Mouse (Mus musculus) v-Abl transformed pro-B cells (cell line): ENCODE results near the gene Fis1.

Source experiments
- in situ Hi-C, 2 experiments: fragments of 400-800 bp; cut with MboI; formaldehyde crosslinking; loops; one replicate each; pipeline ENCODE4 v1.15.1; 2025; ENCODE audit not compliant: unreplicated experiment in 2 of 2

Fis1 gene

DNA sequence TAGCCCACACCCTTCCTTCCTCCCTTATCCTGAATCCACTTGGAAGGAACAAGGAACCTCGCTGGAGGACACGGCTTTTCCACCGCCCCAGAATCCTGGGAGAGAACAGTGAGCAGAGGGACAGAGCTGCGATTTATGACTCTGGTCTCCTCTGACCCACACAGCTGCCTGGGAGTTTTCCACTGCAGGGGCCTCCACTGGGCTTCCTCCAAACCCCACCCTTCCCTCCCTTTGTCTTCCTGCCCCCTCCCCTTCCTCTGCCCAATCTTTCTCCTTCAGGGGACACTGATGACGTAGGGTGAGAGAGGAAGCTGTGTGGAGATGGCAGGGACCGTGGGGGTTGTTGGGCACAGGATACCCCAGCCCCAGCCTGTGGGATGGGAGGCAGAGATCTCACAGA is 13.3 kb downstream of the Fis1 start, which contains the start of gene Cldn15:
Cldn15 (plus strand) TSS at position 286 of the 400 bp plus-strand sequence.
- in situ Hi-C loops: no loop called here

DNA sequence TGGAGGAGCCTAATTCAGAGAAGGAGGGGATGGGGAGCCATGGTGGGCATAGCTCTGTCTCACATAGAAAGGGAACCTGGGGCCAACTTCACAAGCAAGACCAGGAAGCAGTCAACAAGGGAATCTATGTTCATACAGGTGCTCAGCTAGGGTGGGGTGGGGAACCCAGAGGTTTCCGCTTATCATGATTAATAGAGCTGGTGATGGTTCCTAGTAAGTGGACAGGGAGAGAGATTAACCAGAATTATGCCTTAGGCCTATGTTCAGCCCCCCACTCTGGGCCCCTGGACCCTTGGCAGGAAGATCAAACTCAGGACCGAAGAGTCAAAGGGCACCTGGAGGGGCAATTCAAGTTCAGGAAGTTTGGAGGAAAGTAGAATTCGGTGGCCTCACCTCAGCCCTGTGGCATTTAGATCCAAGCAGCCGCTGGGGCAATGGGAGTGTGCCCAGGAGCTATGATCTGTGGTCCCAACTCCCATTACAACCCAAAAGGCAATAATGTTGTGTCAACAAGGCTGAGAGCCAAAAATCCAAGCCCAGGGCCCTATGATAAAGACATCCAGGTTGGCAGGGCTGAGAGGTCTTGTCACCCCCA is 13.9 kb downstream of the Fis1 start:
- in situ Hi-C loops: no loop called here

- in situ Hi-C loops: no loop called here
Observed at GRCm38 (mm10) chr5:136967592-136967991, 14.5 kb downstream of the Fis1 start.

GRCm38 (mm10) chr5:136970703-136971102 is 17.6 kb downstream of the Fis1 start:
- in situ Hi-C loops: loop anchor here (5.0 kb wide), 2 partner anchors 43 to 178 kb away; no protein-coding TSS in a partner anchor

DNA sequence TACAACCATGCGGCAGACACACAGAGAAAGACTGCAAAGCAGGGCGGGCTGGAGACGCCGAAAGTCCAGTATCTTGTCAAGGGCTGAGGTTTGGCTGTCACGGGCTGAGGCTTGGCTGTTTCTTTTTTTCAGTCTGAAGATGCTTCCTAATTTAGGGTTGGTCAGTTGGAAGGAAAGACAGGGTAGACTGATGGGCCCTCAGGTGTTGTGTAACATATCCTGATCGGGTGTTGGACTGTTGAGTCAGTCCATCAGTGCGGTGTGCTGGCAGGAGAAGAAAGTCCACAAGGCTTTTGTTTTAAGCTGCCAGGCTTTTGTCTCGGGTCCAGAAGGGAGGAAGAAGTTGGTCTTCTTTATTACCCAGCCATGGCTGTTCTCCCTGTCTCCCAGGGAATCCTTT is 20.6 kb downstream of the Fis1 start:
- in situ Hi-C loops: loop anchor here (5.0 kb wide), 2 partner anchors 46 to 181 kb away; no protein-coding TSS in a partner anchor

DNA sequence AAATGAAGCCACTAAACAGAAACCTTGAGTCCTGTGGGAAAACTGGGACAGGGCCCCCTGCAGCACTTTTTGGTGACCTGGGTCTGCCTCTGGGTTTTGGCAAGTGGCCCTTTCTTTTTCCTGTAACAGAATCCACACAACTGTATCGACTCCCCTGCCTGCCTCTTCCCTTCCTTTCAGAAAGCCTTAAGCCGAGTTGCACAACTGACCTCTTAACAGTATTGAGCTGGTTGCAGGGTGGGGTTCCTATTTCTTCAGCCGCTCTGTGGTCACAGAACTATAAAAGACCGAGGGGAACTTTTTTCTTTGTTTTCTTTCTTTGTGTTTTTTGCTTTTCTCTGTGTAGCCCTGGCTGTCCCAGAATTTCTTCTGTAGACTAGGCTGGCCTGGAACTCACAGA is 24.7 kb downstream of the Fis1 start:
- in situ Hi-C loops: no loop called here

DNA sequence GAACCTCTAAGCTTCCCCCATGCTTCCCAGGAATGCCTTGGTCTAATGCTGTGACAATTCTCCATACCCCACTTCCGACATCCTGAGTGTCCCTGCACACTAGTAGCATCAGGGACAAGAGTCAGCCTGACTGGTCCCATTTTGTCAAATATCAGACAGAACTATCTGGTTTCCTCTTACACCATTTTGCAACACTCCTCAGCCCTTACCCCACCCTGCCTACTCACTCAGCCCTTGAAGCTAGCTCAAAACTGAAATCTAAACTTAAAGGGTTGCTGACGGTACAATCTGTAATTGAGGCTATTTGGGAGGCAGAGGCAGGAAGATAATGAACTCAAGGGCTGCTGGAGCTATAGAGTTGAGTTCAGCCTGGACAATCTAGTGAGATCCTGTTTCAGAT is 26.7 kb downstream of the Fis1 start:
- in situ Hi-C loops: no loop called here

DNA sequence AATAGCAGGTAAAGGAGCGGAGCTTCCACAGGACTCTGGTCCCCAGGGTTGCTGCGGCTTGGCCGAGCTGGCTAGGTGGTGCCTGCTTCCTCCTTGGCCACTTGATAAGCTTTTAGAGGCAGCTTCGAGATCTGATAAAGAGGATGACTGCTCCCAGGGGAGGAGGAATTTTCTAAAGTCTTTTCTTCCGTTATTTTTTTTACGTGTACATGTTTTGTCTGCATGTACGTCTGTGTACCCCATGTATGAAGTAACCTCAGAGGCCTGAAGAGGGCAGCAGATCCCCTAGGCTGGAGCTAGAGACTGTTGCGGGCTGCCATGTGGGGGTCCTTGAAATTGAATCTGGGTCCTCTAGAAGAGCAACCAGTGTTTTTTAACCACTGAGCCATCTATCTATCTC is 27.9 kb downstream of the Fis1 start:
- in situ Hi-C loops: no loop called here

- in situ Hi-C loops: no loop called here
Observed at GRCm38 (mm10) chr5:136982338-136982930, 29.4 kb downstream of the Fis1 start.

DNA sequence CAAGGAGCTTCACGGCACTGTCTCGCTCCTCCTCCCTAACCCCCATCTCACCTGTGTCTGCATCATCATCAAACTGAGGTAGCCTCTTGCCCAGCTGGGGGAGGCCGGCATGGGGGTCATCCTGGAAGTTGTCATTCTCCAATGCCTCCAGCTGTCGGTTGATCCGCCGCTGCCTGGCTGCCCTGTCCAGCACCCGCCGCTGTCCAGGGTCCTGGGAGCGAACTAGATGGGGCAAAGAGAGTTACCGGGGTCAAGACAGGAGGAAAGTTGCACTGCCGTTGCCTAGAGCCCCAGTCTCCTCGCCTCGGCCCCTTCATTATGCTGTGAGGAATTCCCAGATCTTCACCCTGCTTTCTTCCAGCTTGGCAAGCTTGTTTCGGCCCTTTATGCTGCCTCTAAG is 31.8 kb downstream of the Fis1 start:
- in situ Hi-C loops: no loop called here

DNA sequence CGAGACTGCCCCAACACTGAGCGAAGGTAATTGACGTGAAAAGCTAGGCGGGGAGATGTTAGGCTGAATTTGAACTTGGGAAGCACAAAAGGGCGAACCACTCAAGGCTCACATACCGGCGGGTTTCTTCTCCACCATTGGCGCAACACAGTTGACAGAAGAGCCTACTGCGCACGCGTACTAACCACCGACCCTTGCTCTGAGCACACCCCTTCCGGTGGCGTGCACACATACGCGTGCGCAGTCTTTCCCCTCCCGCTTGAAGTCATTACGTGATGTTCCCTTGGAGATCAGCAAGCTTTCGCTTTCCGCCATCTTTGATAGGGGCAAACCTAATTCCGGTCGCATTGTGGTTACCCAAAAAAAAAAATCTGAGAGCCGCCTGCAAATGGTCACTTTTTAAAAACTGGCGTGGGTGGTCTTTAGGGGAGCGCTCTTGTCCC is 33.6 kb downstream of the Fis1 start, which contains the start of gene Plod3:
Plod3 (plus strand) TSS at position 325 of the 443 bp plus-strand sequence.
- in situ Hi-C loops: no loop called here

DNA sequence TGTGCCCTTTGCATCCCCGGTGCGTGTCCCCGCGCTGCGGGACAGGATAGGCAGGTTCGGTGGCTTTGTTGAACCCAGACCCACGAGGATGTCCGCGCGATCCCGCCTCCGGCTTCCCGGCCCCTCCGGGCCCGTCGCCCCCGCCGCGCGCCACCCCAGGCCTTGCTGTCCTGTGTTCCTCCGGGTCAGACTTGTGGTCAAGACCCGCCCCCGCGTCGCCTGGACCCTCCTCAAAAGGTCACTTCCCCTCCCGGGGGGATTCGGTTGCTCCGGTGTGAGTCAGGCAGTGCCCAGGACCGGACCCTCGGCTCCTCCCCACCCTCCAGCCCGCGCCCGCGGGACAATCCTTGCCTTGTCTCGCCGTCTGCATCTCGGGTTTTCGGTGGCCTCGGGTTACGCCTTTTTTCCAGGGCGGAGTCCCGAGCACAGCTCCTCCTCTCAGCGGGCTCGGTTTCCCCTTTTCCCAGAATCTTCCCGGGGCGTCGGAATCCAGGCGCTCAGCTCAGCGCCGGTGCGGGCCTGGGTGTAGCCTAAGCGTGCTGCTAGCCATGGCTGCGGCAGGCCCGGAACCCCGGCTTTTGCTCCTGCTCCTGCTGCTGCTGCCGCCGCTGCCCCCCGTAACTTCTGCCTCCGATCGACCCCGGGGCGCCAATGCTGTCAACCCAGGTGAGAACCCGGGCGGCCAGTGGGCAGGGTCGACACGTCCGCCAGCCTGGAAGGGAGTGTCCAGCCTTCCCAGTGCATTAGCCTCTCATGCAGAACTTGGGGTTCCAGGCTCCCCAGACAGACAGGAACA is 34.3 kb downstream of the Fis1 start:
- in situ Hi-C loops: no loop called here

DNA sequence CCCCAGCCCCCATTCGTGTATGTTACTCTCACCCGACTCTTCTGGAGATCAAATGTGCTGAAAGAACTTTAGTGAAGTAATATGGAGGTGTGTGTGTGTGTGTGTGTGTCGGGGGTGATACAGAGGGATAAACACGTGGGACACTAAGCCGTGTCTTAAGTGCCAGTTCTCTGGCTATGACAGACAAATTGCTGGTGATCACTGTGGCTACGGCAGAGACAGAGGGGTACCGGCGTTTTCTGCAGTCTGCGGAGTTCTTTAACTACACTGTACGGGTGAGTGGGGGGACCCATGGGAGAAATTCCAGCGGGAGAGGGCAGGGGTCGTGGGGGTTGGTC is 34.8 kb downstream of the Fis1 start, which contains the start of gene Znhit1:
Znhit1 (minus strand) TSS at position 88 of the 338 bp plus-strand sequence.
- in situ Hi-C loops: no loop called here

- in situ Hi-C loops: no loop called here
Observed at GRCm38 (mm10) chr5:136988420-136988819, 35.3 kb downstream of the Fis1 start.

- in situ Hi-C loops: no loop called here
Observed at GRCm38 (mm10) chr5:136989801-136990200, 36.7 kb downstream of the Fis1 start.

- in situ Hi-C loops: no loop called here
Observed at GRCm38 (mm10) chr5:136999449-136999848, 46.4 kb downstream of the Fis1 start.

GRCm38 (mm10) chr5:137000612-137001011 is 47.5 kb downstream of the Fis1 start:
- in situ Hi-C loops: no loop called here

DNA sequence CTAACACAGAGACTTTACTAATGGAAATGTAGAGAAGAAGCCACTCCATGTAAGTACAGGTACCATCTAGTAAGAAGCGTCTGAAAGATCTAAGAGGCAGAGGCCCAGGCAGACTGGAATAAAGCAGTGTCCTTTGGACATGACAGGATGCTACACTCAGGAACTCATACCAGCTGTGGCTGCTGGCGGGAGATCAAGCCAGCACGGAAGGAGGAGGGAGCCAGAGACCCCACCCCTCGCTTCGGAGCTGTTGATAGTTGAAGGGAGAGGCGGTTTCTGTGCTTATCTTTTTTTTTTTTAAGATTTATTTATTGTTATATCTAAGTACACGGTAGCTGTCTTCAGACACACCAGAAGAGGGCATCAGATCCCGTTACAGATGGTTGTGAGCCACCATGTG is 54.2 kb downstream of the Fis1 start:
- in situ Hi-C loops: no loop called here

- in situ Hi-C loops: no loop called here
Observed at GRCm38 (mm10) chr5:137009988-137010387, 56.9 kb downstream of the Fis1 start.

GRCm38 (mm10) chr5:137012401-137012950 is 59.4 kb downstream of the Fis1 start:
- in situ Hi-C loops: no loop called here
